Comparison of ENCODE assay signal across 12 mouse cellular contexts in the genomic region with DNA sequence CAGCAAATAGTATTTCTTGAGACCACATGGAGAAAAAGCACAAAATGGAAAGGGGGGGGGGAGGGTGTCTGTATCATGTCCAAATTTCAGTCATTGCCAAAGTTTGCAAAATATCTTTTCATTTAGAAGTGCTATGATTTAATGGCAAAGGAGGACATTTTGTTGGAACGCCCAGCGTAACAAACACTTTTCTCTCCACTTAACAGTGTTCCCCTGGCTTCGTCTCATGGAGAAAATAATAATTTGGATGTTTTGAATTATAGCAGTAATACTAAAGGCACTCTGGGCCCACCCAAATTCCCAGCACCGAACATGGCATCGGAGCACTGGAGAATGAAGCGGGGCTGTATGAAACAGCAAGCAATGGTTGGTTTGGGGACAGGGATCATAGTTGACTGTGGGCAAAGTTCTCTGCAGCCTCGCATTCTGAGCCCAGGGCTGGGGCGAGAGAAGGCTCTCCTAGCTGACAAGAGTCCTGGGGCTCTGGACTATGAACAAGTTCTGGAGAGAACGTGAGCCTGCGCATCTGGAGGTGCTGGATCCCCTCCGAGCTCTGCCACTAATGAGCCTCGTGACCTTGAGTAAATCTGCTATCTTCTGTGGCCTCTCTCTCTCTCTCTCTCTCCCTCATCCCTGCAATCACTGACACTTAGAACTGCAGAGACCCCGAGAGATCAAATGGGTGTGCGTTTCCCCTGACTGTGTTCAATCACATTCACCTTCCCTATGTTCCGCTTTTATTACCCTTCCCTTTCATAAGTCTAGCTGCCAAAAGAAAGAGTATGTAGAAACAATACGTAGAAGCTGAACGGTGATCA.
DNase-seq lines count a peak whose midpoint lies in the region; ATAC-seq and TF ChIP-seq lines count a peak whose summit lies in the region.
"Had no signal": no experiment of that assay in that cellular context is flagged by ENCODE, and none has a peak within 500 bp of the region (broad histone marks: within the 10 kb centered on the region; RNA-seq: fewer than 3 reads in every experiment).

No protein-coding gene starts in this region.

- no peak overlapping the region for H3K27ac ChIP-seq in kidney, adult 2 months (ENCODE audit: insufficient read depth, low read depth, low read length)
- peak overlapping the region; percentile 74 for H3K27ac ChIP-seq in embryonic facial prominence, embryonic 14.5 days (replicated peaks; ENCODE audit: low read depth, low read length)
- H3K27ac ChIP-seq in forebrain, embryonic 12.5 days, result no peak overlapping the region
- H3K27ac ChIP-seq: macrophage; neural tube, embryonic 13.5 days had no signal

- no peak for TF ChIP-seq POLR2A in kidney, adult 2 months (IDR thresholded peaks at IDR 0.05; ENCODE audit: low read depth, low read length)

- ATAC-seq in embryonic facial prominence, embryonic 14.5 days (ENCODE audit: low read depth), result no peak; the same call in 1 of the 2 replicates
- no peak for ATAC-seq in megakaryocyte-erythroid progenitor cell, adult 5-6 weeks (replicated peaks; ENCODE audit: low FRiP score, low TSS enrichment, poor library complexity, severe bottlenecking)
- no peak for ATAC-seq in forebrain, embryonic 12.5 days (ENCODE audit: low FRiP score)

- H3K4me3 ChIP-seq in kidney, adult 2 months (ENCODE audit: insufficient read depth, low read depth, low read length), result no peak overlapping the region
- H3K4me3 ChIP-seq in embryonic facial prominence, embryonic 14.5 days (ENCODE audit: low read depth, low read length), result no peak overlapping the region
- H3K4me3 ChIP-seq in forebrain, embryonic 12.5 days (replicated peaks), result no peak overlapping the region
- H3K4me3 ChIP-seq: neural tube, embryonic 13.5 days had no signal

- WGBS in kidney, adult 2 months, result 68% methylated on average over 17 of the region's 17 CpGs
- 59% methylated on average over 17 of the region's 17 CpGs for WGBS in embryonic facial prominence, embryonic 14.5 days
- 89% methylated on average over 17 of the region's 17 CpGs for WGBS in forebrain, embryonic 12.5 days

- TF ChIP-seq CTCF in kidney, adult 2 months (conservative IDR thresholded peaks at IDR 0.05; ENCODE audit: insufficient read depth, insufficient read length, low read depth, low read length), result no peak

- H3K9me3 ChIP-seq in embryonic facial prominence, embryonic 14.5 days (ENCODE audit: control insufficient read depth, low read length), result no peaks in the 10 kb centered on the region
- no peaks in the 10 kb centered on the region for H3K9me3 ChIP-seq in forebrain, embryonic 12.5 days
- H3K9me3 ChIP-seq: neural tube, embryonic 13.5 days had no signal

- peak; percentile 4 for DNase-seq in kidney, adult 2 months
- no peak for DNase-seq in kidney, postnatal 36 days
- DNase-seq in embryonic facial prominence, embryonic 14.5 days (ENCODE audit: low spot score), result peak; percentile 72
- DNase-seq in heart, adult 9 months (ENCODE audit: low spot score in 2 of 2), result peak; percentile 40 to 59
- DNase-seq in lung, postnatal 36 days, result peak; percentile 7
- no peak for DNase-seq in left cerebral cortex, adult 18-20 months (ENCODE audit: low spot score in 2 of 2)
- DNase-seq: cerebellum, postnatal 36 days; layer of hippocampus, adult 9-11 months had no signal

- no peak overlapping the region for H3K9ac ChIP-seq in embryonic facial prominence, embryonic 14.5 days (ENCODE audit: low read depth, low read length)
- H3K9ac ChIP-seq in forebrain, embryonic 12.5 days, result no peak overlapping the region
- H3K9ac ChIP-seq: neural tube, embryonic 13.5 days had no signal

- H3K4me1 ChIP-seq in kidney, adult 2 months (ENCODE audit: control insufficient read depth, insufficient read depth, low read length), result no peaks in the 10 kb centered on the region
- 0 out of 2 replicates have a peak, but pooled peaks cover 8% of the 10 kb centered on the region for H3K4me1 ChIP-seq in embryonic facial prominence, embryonic 14.5 days (ENCODE audit: control insufficient read depth, insufficient read depth, low read length)
- no peaks in the 10 kb centered on the region for H3K4me1 ChIP-seq in forebrain, embryonic 12.5 days

- H3K4me2 ChIP-seq in embryonic facial prominence, embryonic 14.5 days (ENCODE audit: low read depth, low read length), result no peak overlapping the region
- H3K4me2 ChIP-seq in forebrain, embryonic 12.5 days, result no peak overlapping the region
- H3K4me2 ChIP-seq: neural tube, embryonic 13.5 days had no signal

- H3K36me3 ChIP-seq in kidney, adult 2 months (ENCODE audit: control insufficient read depth, insufficient read depth, low read length), result no peaks in the 10 kb centered on the region
- no peaks in the 10 kb centered on the region for H3K36me3 ChIP-seq in embryonic facial prominence, embryonic 14.5 days (ENCODE audit: control insufficient read depth, insufficient read depth, low read length)
- H3K36me3 ChIP-seq in forebrain, embryonic 12.5 days (replicated peaks), result no peaks in the 10 kb centered on the region
- H3K36me3 ChIP-seq: neural tube, embryonic 13.5 days had no signal

- no peaks in the 10 kb centered on the region; the same call in 1 of the 2 replicates for H3K27me3 ChIP-seq in kidney, adult 2 months (replicated peaks; ENCODE audit: control insufficient read depth, insufficient read depth, low read length)
- no peaks in the 10 kb centered on the region for H3K27me3 ChIP-seq in embryonic facial prominence, embryonic 14.5 days (replicated peaks; ENCODE audit: control insufficient read depth, insufficient read depth, low read length)
- H3K27me3 ChIP-seq in forebrain, embryonic 12.5 days, result no peaks in the 10 kb centered on the region
- H3K27me3 ChIP-seq: neural tube, embryonic 13.5 days had no signal

Comparison
In these comparisons a context has a peak if more than half of its experiments do, and no peak if none do; other contexts are left out.
1. DNase-seq: peak in kidney, adult 2 months (single experiment), embryonic facial prominence, embryonic 14.5 days (single experiment), heart, adult 9 months (2 of 2) and lung, postnatal 36 days (single experiment); none in kidney, postnatal 36 days (0 of 2) and left cerebral cortex, adult 18-20 months (0 of 2).